Mouse (Mus musculus): Measurements from ENCODE around the gene Dlgap4. TPM values are rescaled to one million over a fixed set of nuclear protein-coding genes. Genes with fewer than 3 reads are reported as not detected.

The Dlgap4 gene
- polyA plus RNA-seq, 1 experiment from 2014 or later, result 50.0 TPM

GRCm38 (mm10) chr2:156613081-156613540 lies 394 bp upstream of the Dlgap4 start:
- peak overlapping the region; percentile 64 for H3K4me2 ChIP-seq
- H3K36me3 ChIP-seq (ENCODE audit: control insufficient read depth, insufficient read depth, low read length), result no peaks in the 10 kb centered on the region
- no peaks in the 10 kb centered on the region for H3K9me3 ChIP-seq (ENCODE audit: control insufficient read depth, low read length)
- H3K4me3 ChIP-seq (ENCODE audit: low read depth, low read length), result peak overlapping the region; percentile 57
- ATAC-seq (replicated peaks; ENCODE audit: low FRiP score) (0 out of 2 replicates have a peak, but pooled peaks have one; percentile 7), DNase-seq (ENCODE audit: low spot score) (peak; percentile 55)
- WGBS, result under 1% methylated on average over 41 of the region's 41 CpGs
- H3K27me3 ChIP-seq (replicated peaks; ENCODE audit: control insufficient read depth, insufficient read depth, low read length), result peaks cover 81% of the 10 kb centered on the region
- peaks cover 9% of the 10 kb centered on the region for H3K4me1 ChIP-seq (replicated peaks; ENCODE audit: control insufficient read depth, insufficient read depth, low read length)
- no peak overlapping the region for H3K27ac ChIP-seq (ENCODE audit: low read depth, low read length)
- no peak overlapping the region for H3K9ac ChIP-seq (ENCODE audit: low read depth, low read length)

- Histone ChIP-seq H3K9me3 (ENCODE audit: control insufficient read depth, low read length) (no peaks in the 10 kb centered on the region), H3K4me2 (peak overlapping the region; percentile 64), H3K27me3 (replicated peaks; ENCODE audit: control insufficient read depth, insufficient read depth, low read length) (peaks cover 82% of the 10 kb centered on the region), H3K9ac (ENCODE audit: low read depth, low read length) (no peak overlapping the region), H3K27ac (ENCODE audit: low read depth, low read length) (no peak overlapping the region), H3K4me1 (replicated peaks; ENCODE audit: control insufficient read depth, insufficient read depth, low read length) (peaks cover 9% of the 10 kb centered on the region), H3K4me3 (ENCODE audit: low read depth, low read length) (peak overlapping the region; percentile 57), H3K36me3 (ENCODE audit: control insufficient read depth, insufficient read depth, low read length) (no peaks in the 10 kb centered on the region)
- no peak for ATAC-seq (replicated peaks; ENCODE audit: low FRiP score)
- WGBS, result under 1% methylated on average over 18 of the region's 18 CpGs
- no peak for DNase-seq (ENCODE audit: low spot score)
Measured at GRCm38 (mm10) chr2:156614258-156614556, 702 bp downstream of the Dlgap4 start.

GRCm38 (mm10) chr2:156614661-156615654 lies 1.5 kb downstream of the Dlgap4 start:
- H3K9me3 ChIP-seq (ENCODE audit: control insufficient read depth, low read length), result no peaks in the 10 kb centered on the region
- peak overlapping the region; percentile 64 for H3K4me2 ChIP-seq
- H3K9ac ChIP-seq (ENCODE audit: low read depth, low read length), result no peak overlapping the region
- peak; percentile 42 for DNase-seq (ENCODE audit: low spot score)
- H3K27me3 ChIP-seq (replicated peaks; ENCODE audit: control insufficient read depth, insufficient read depth, low read length), result peaks cover 76% of the 10 kb centered on the region
- WGBS, result 11% methylated on average over 31 of the region's 31 CpGs
- H3K27ac ChIP-seq (ENCODE audit: low read depth, low read length), result no peak overlapping the region
- no peaks in the 10 kb centered on the region for H3K36me3 ChIP-seq (ENCODE audit: control insufficient read depth, insufficient read depth, low read length)
- ATAC-seq (replicated peaks; ENCODE audit: low FRiP score), result no peak
- peaks cover 9% of the 10 kb centered on the region for H3K4me1 ChIP-seq (replicated peaks; ENCODE audit: control insufficient read depth, insufficient read depth, low read length)
- no peak overlapping the region for H3K4me3 ChIP-seq (ENCODE audit: low read depth, low read length)

- no peak overlapping the region for H3K4me2 ChIP-seq
- ATAC-seq (replicated peaks; ENCODE audit: low FRiP score), result no peak
- H3K27me3 ChIP-seq (replicated peaks; ENCODE audit: control insufficient read depth, insufficient read depth, low read length), result peaks cover 69% of the 10 kb centered on the region
- DNase-seq (ENCODE audit: low spot score), result no peak
- no peaks in the 10 kb centered on the region for H3K9me3 ChIP-seq (ENCODE audit: control insufficient read depth, low read length)
- no peak overlapping the region for H3K4me3 ChIP-seq (ENCODE audit: low read depth, low read length)
- H3K4me1 ChIP-seq (replicated peaks; ENCODE audit: control insufficient read depth, insufficient read depth, low read length), result peaks cover 9% of the 10 kb centered on the region
- H3K36me3 ChIP-seq (ENCODE audit: control insufficient read depth, insufficient read depth, low read length), result no peaks in the 10 kb centered on the region
- WGBS, result 78% methylated on average over 7 of the region's 7 CpGs
- H3K27ac ChIP-seq (ENCODE audit: low read depth, low read length), result no peak overlapping the region
- no peak overlapping the region for H3K9ac ChIP-seq (ENCODE audit: low read depth, low read length)
Measured at GRCm38 (mm10) chr2:156616513-156616912, 3.0 kb downstream of the Dlgap4 start.

- Histone ChIP-seq H3K4me2 (no peak overlapping the region), H3K36me3 (ENCODE audit: control insufficient read depth, insufficient read depth, low read length) (no peaks in the 10 kb centered on the region), H3K27ac (ENCODE audit: low read depth, low read length) (no peak overlapping the region), H3K4me1 (replicated peaks; ENCODE audit: control insufficient read depth, insufficient read depth, low read length) (peaks cover 9% of the 10 kb centered on the region), H3K9me3 (ENCODE audit: control insufficient read depth, low read length) (no peaks in the 10 kb centered on the region), H3K27me3 (replicated peaks; ENCODE audit: control insufficient read depth, insufficient read depth, low read length) (peaks cover 58% of the 10 kb centered on the region), H3K4me3 (ENCODE audit: low read depth, low read length) (no peak overlapping the region), H3K9ac (ENCODE audit: low read depth, low read length) (no peak overlapping the region)
- DNase-seq (ENCODE audit: low spot score) (no peak), ATAC-seq (replicated peaks; ENCODE audit: low FRiP score) (no peak)
- 41% methylated on average over 11 of the region's 11 CpGs for WGBS
Measured at GRCm38 (mm10) chr2:156617536-156617935, 4.0 kb downstream of the Dlgap4 start.

- no peak for ATAC-seq (replicated peaks; ENCODE audit: low FRiP score)
- H3K4me2 ChIP-seq, result no peak overlapping the region
- WGBS, result 78% methylated on average over 8 of the region's 8 CpGs
- H3K36me3 ChIP-seq (ENCODE audit: control insufficient read depth, insufficient read depth, low read length), result no peaks in the 10 kb centered on the region
- DNase-seq (ENCODE audit: low spot score), result no peak
- no peaks in the 10 kb centered on the region for H3K9me3 ChIP-seq (ENCODE audit: control insufficient read depth, low read length)
- H3K27me3 ChIP-seq (replicated peaks; ENCODE audit: control insufficient read depth, insufficient read depth, low read length), result peaks cover 25% of the 10 kb centered on the region
- no peak overlapping the region for H3K4me3 ChIP-seq (ENCODE audit: low read depth, low read length)
- H3K4me1 ChIP-seq (replicated peaks; ENCODE audit: control insufficient read depth, insufficient read depth, low read length), result no peaks in the 10 kb centered on the region
- no peak overlapping the region for H3K9ac ChIP-seq (ENCODE audit: low read depth, low read length)
- no peak overlapping the region for H3K27ac ChIP-seq (ENCODE audit: low read depth, low read length)
Measured at GRCm38 (mm10) chr2:156620874-156621273, 7.4 kb downstream of the Dlgap4 start.

- ATAC-seq (replicated peaks; ENCODE audit: low FRiP score) (no peak), DNase-seq (ENCODE audit: low spot score) (no peak)
- no peaks in the 10 kb centered on the region for H3K36me3 ChIP-seq (ENCODE audit: control insufficient read depth, insufficient read depth, low read length)
- no peak overlapping the region for H3K4me2 ChIP-seq
- no peak overlapping the region for H3K27ac ChIP-seq (ENCODE audit: low read depth, low read length)
- no peaks in the 10 kb centered on the region for H3K4me1 ChIP-seq (replicated peaks; ENCODE audit: control insufficient read depth, insufficient read depth, low read length)
- H3K9ac ChIP-seq (ENCODE audit: low read depth, low read length), result no peak overlapping the region
- peaks cover 19% of the 10 kb centered on the region for H3K27me3 ChIP-seq (replicated peaks; ENCODE audit: control insufficient read depth, insufficient read depth, low read length)
- H3K4me3 ChIP-seq (ENCODE audit: low read depth, low read length), result no peak overlapping the region
- no peaks in the 10 kb centered on the region for H3K9me3 ChIP-seq (ENCODE audit: control insufficient read depth, low read length)
- WGBS, result 70% methylated on average over 5 of the region's 5 CpGs
Measured at GRCm38 (mm10) chr2:156621449-156621848, 7.9 kb downstream of the Dlgap4 start.

GRCm38 (mm10) chr2:156622192-156622591 lies 8.7 kb downstream of the Dlgap4 start:
- no peak for DNase-seq (ENCODE audit: low spot score)
- no peaks in the 10 kb centered on the region for H3K4me1 ChIP-seq (replicated peaks; ENCODE audit: control insufficient read depth, insufficient read depth, low read length)
- ATAC-seq (replicated peaks; ENCODE audit: low FRiP score), result no peak
- no peaks in the 10 kb centered on the region for H3K36me3 ChIP-seq (ENCODE audit: control insufficient read depth, insufficient read depth, low read length)
- H3K9ac ChIP-seq (ENCODE audit: low read depth, low read length), result no peak overlapping the region
- no peaks in the 10 kb centered on the region for H3K9me3 ChIP-seq (ENCODE audit: control insufficient read depth, low read length)
- H3K4me2 ChIP-seq, result no peak overlapping the region
- no peak overlapping the region for H3K27ac ChIP-seq (ENCODE audit: low read depth, low read length)
- no peak overlapping the region for H3K4me3 ChIP-seq (ENCODE audit: low read depth, low read length)
- WGBS, result 77% methylated on average over 6 of the region's 6 CpGs
- H3K27me3 ChIP-seq (replicated peaks; ENCODE audit: control insufficient read depth, insufficient read depth, low read length), result peaks cover 12% of the 10 kb centered on the region

GRCm38 (mm10) chr2:156623246-156623645 lies 9.7 kb downstream of the Dlgap4 start:
- WGBS, result 81% methylated on average over 2 of the region's 2 CpGs
- H3K4me2 ChIP-seq, result no peak overlapping the region
- DNase-seq (ENCODE audit: low spot score) (no peak), ATAC-seq (replicated peaks; ENCODE audit: low FRiP score) (no peak)
- H3K9me3 ChIP-seq (ENCODE audit: control insufficient read depth, low read length), result no peaks in the 10 kb centered on the region
- no peaks in the 10 kb centered on the region for H3K36me3 ChIP-seq (ENCODE audit: control insufficient read depth, insufficient read depth, low read length)
- no peak overlapping the region for H3K9ac ChIP-seq (ENCODE audit: low read depth, low read length)
- no peaks in the 10 kb centered on the region for H3K4me1 ChIP-seq (replicated peaks; ENCODE audit: control insufficient read depth, insufficient read depth, low read length)
- no peak overlapping the region for H3K27ac ChIP-seq (ENCODE audit: low read depth, low read length)
- H3K4me3 ChIP-seq (ENCODE audit: low read depth, low read length), result no peak overlapping the region
- H3K27me3 ChIP-seq (replicated peaks; ENCODE audit: control insufficient read depth, insufficient read depth, low read length), result peaks cover 8% of the 10 kb centered on the region
